ENCODE assay signal across 12 mouse cellular contexts in genomic region chr5:123996194-123996593, GRCm38 (mm10). TPM values are rescaled to one million over a fixed set of nuclear protein-coding genes. Genes with fewer than 3 reads are reported as not detected.
A peak's percentile ranks its signal among the peaks of the same experiment; 100 is the strongest.
DNase-seq lines count a peak whose midpoint lies in the region; ATAC-seq and TF ChIP-seq lines count a peak whose summit lies in the region.
"Had no signal": no experiment of that assay in that cellular context is flagged by ENCODE, and none has a peak within 500 bp of the region (broad histone marks: within the 10 kb centered on the region; RNA-seq: fewer than 3 reads in every experiment).

No protein-coding gene starts in this region.

- H3K27ac ChIP-seq in hindbrain, postnatal 0 days, result no peak overlapping the region
- H3K27ac ChIP-seq in hindbrain, embryonic 16.5 days (ENCODE audit: low read depth, low read length), result no peak overlapping the region
- H3K27ac ChIP-seq in midbrain, postnatal 0 days (ENCODE audit: low read depth, low read length), result no peak overlapping the region
- H3K27ac ChIP-seq in midbrain, embryonic 13.5 days, result no peak overlapping the region
- H3K27ac ChIP-seq: liver, embryonic 13.5 days had no signal

- no peaks in the 10 kb centered on the region for H3K27me3 ChIP-seq in hindbrain, postnatal 0 days (ENCODE audit: insufficient read depth, low read length)
- no peaks in the 10 kb centered on the region for H3K27me3 ChIP-seq in hindbrain, embryonic 16.5 days (replicated peaks; ENCODE audit: control insufficient read depth, insufficient read depth, low read length)
- H3K27me3 ChIP-seq in midbrain, postnatal 0 days (ENCODE audit: insufficient read depth, low read length), result no peaks in the 10 kb centered on the region
- H3K27me3 ChIP-seq in midbrain, embryonic 13.5 days, result peaks cover 12% of the 10 kb centered on the region
- H3K27me3 ChIP-seq: liver, embryonic 13.5 days had no signal

- H3K4me2 ChIP-seq in hindbrain, postnatal 0 days (ENCODE audit: low read depth, low read length), result no peak overlapping the region
- H3K4me2 ChIP-seq in hindbrain, embryonic 16.5 days (ENCODE audit: low read length), result no peak overlapping the region
- H3K4me2 ChIP-seq in midbrain, postnatal 0 days (ENCODE audit: low read depth, low read length, poor library complexity, severe bottlenecking), result no peak overlapping the region
- no peak overlapping the region for H3K4me2 ChIP-seq in midbrain, embryonic 13.5 days (replicated peaks)
- H3K4me2 ChIP-seq: heart, embryonic 11.5 days; liver, embryonic 13.5 days had no signal

- no peak overlapping the region for H3K9ac ChIP-seq in hindbrain, postnatal 0 days (replicated peaks; ENCODE audit: low read length)
- H3K9ac ChIP-seq in hindbrain, embryonic 16.5 days (ENCODE audit: low read depth, low read length), result no peak overlapping the region
- no peak overlapping the region for H3K9ac ChIP-seq in midbrain, postnatal 0 days (replicated peaks; ENCODE audit: low read length, poor library complexity, severe bottlenecking)
- no peak overlapping the region for H3K9ac ChIP-seq in midbrain, embryonic 13.5 days (replicated peaks)
- H3K9ac ChIP-seq: liver, embryonic 13.5 days had no signal

- peaks cover 7% of the 10 kb centered on the region; the same call in 1 of the 2 replicates for H3K4me1 ChIP-seq in hindbrain, postnatal 0 days (ENCODE audit: insufficient read depth, low read length)
- H3K4me1 ChIP-seq in hindbrain, embryonic 16.5 days (ENCODE audit: control insufficient read depth, insufficient read depth, low read depth, low read length), result peaks cover 16% of the 10 kb centered on the region
- no peaks in the 10 kb centered on the region for H3K4me1 ChIP-seq in midbrain, postnatal 0 days (ENCODE audit: insufficient read depth, low read length)
- H3K4me1 ChIP-seq in midbrain, embryonic 13.5 days (replicated peaks), result peaks cover 15% of the 10 kb centered on the region

- H3K4me3 ChIP-seq in hindbrain, postnatal 0 days (ENCODE audit: low read length), result no peak overlapping the region
- H3K4me3 ChIP-seq in hindbrain, embryonic 16.5 days (ENCODE audit: low read length), result no peak overlapping the region
- H3K4me3 ChIP-seq in midbrain, postnatal 0 days (ENCODE audit: low read depth, low read length), result no peak overlapping the region
- H3K4me3 ChIP-seq in midbrain, embryonic 13.5 days (replicated peaks), result no peak overlapping the region
- H3K4me3 ChIP-seq: liver, embryonic 13.5 days; myocyte had no signal

- DNase-seq in adrenal gland, postnatal 14 days, result peak; percentile 70
- no peak for DNase-seq in adrenal gland, postnatal 4 days (ENCODE audit: low spot score in 2 of 2)
- no peak for DNase-seq in hindbrain, postnatal 0 days (ENCODE audit: low spot score)
- DNase-seq in midbrain, postnatal 0 days (ENCODE audit: low spot score), result no peak
- peak; percentile 43 for DNase-seq in adipocyte (ENCODE audit: low spot score)
- DNase-seq in gastrocnemius, postnatal 4 days (ENCODE audit: low spot score in 2 of 2), result no peak
- DNase-seq: cerebellum, adult 18-20 months; liver, embryonic 13.5 days had no signal

- no peak for ATAC-seq in hindbrain, postnatal 0 days
- ATAC-seq in hindbrain, embryonic 16.5 days, result no peak
- no peak for ATAC-seq in midbrain, postnatal 0 days (ENCODE audit: low FRiP score)
- no peak for ATAC-seq in midbrain, embryonic 13.5 days

- peak; percentile 17 for TF ChIP-seq CTCF in hindbrain, postnatal 0 days (IDR thresholded peaks at IDR 0.05; ENCODE audit: low read depth)
- peak; percentile 27 for TF ChIP-seq CTCF in midbrain, postnatal 0 days (IDR thresholded peaks at IDR 0.05)

- 78% methylated on average over 10 of the region's 10 CpGs for WGBS in hindbrain, postnatal 0 days
- WGBS in hindbrain, embryonic 16.5 days, result 79% methylated on average over 10 of the region's 10 CpGs
- WGBS in midbrain, postnatal 0 days, result 86% methylated on average over 10 of the region's 10 CpGs
- 87% methylated on average over 10 of the region's 10 CpGs for WGBS in midbrain, embryonic 13.5 days

- H3K9me3 ChIP-seq in hindbrain, postnatal 0 days (ENCODE audit: low read length), result no peaks in the 10 kb centered on the region
- no peaks in the 10 kb centered on the region for H3K9me3 ChIP-seq in hindbrain, embryonic 16.5 days (ENCODE audit: control insufficient read depth, low read length)
- H3K9me3 ChIP-seq in midbrain, postnatal 0 days (ENCODE audit: low read length), result no peaks in the 10 kb centered on the region
- H3K9me3 ChIP-seq in midbrain, embryonic 13.5 days, result no peaks in the 10 kb centered on the region
- H3K9me3 ChIP-seq: liver, embryonic 13.5 days had no signal

- peaks cover 20% of the 10 kb centered on the region; the same call in 1 of the 2 replicates for H3K36me3 ChIP-seq in hindbrain, postnatal 0 days (ENCODE audit: insufficient read depth, low read length)
- H3K36me3 ChIP-seq in hindbrain, embryonic 16.5 days (ENCODE audit: control insufficient read depth, insufficient read depth, low read length), result peaks cover 10% of the 10 kb centered on the region
- H3K36me3 ChIP-seq in midbrain, postnatal 0 days (ENCODE audit: insufficient read depth, low read length), result peaks cover 32% of the 10 kb centered on the region
- peaks cover 4% of the 10 kb centered on the region; the same call in 1 of the 2 replicates for H3K36me3 ChIP-seq in midbrain, embryonic 13.5 days

RNA-seq across cellular contexts. Expression of gene Hip1r, which starts 22.8 kb away (rescaled TPM):
- total RNA-seq in adrenal gland, postnatal 14 days (2021), result 18.0 and 26.6 TPM in 2 replicates
- total RNA-seq in adrenal gland, postnatal 4 days (2021), result 10 to 100 TPM; 16.3 to 23.6 TPM
- 46.9 and 65.5 TPM in 2 replicates for total RNA-seq in hindbrain, postnatal 0 days (2014; rRNA removed)
- polyA plus RNA-seq in hindbrain, postnatal 0 days (2015; fragmentation: Nextera tagmentation; extraction: Ambion mirVana), result 32.6 and 33.9 TPM in 2 replicates
- polyA plus RNA-seq in hindbrain, embryonic 16.5 days (2015; fragmentation: Nextera tagmentation; extraction: Ambion mirVana), result 34.3 and 35.3 TPM in 2 replicates
- total RNA-seq in midbrain, postnatal 0 days (2014; rRNA removed), result 42.9 and 45.4 TPM in 2 replicates
- polyA plus RNA-seq in midbrain, postnatal 0 days (2015; fragmentation: Nextera tagmentation; extraction: Ambion mirVana), result 25.8 and 30.8 TPM in 2 replicates
- polyA plus RNA-seq in midbrain, embryonic 13.5 days (2015; fragmentation: Nextera tagmentation; extraction: Ambion mirVana), result 19.0 and 20.1 TPM in 2 replicates
- total RNA-seq in gastrocnemius, postnatal 4 days (2021), result 1 to 10 TPM; 5.5 to 6.6 TPM

RNA-seq across cellular contexts. Expression of gene Vps37b, which starts 35.9 kb away (rescaled TPM):
- 65.2 and 85.1 TPM in 2 replicates for total RNA-seq in adrenal gland, postnatal 14 days (2021)
- total RNA-seq in adrenal gland, postnatal 4 days (2021), result 10 to 100 TPM; 61.4 to 64.1 TPM
- total RNA-seq in hindbrain, postnatal 0 days (2014; rRNA removed), result 104 and 110 TPM in 2 replicates
- 94.0 and 95.1 TPM in 2 replicates for polyA plus RNA-seq in hindbrain, postnatal 0 days (2015; fragmentation: Nextera tagmentation; extraction: Ambion mirVana)
- 70.9 and 81.1 TPM in 2 replicates for polyA plus RNA-seq in hindbrain, embryonic 16.5 days (2015; fragmentation: Nextera tagmentation; extraction: Ambion mirVana)
- 52.3 and 75.5 TPM in 2 replicates for total RNA-seq in midbrain, postnatal 0 days (2014; rRNA removed)
- 54.3 and 56.2 TPM in 2 replicates for polyA plus RNA-seq in midbrain, postnatal 0 days (2015; fragmentation: Nextera tagmentation; extraction: Ambion mirVana)
- polyA plus RNA-seq in midbrain, embryonic 13.5 days (2015; fragmentation: Nextera tagmentation; extraction: Ambion mirVana), result 71.5 and 79.3 TPM in 2 replicates
- total RNA-seq in gastrocnemius, postnatal 4 days (2021), result 10 to 100 TPM; 24.4 to 29.3 TPM

Comparison
In these comparisons a context has a peak if more than half of its experiments do, and no peak if none do; other contexts are left out.
1. DNase-seq: peak in adrenal gland, postnatal 14 days (single experiment) and adipocyte (single experiment); none in adrenal gland, postnatal 4 days (0 of 2), hindbrain, postnatal 0 days (single experiment), midbrain, postnatal 0 days (single experiment) and gastrocnemius, postnatal 4 days (0 of 2).